Mouse (Mus musculus): ENCODE measurements around the gene Cd63.

DNA sequence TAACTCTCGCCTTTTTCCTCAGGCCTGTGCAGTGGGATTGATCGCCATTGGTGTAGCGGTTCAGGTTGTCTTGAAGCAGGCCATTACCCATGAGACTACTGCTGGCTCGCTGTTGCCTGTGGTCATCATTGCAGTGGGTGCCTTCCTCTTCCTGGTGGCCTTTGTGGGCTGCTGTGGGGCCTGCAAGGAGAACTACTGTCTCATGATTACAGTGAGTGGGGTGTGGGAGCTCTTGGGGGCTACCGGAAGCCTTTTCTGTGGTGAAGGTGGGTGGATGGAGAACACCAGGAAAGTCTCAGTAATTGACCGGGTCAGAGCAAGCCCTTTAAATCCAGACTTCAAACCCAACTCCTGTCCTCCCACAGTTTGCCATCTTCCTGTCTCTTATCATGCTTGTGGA lies 10.6 kb downstream of the Cd63 start:
- TF ChIP-seq CTCF (IDR thresholded peaks at IDR 0.05; ENCODE audit: insufficient read depth, low read depth, low read length) = no peak
- TF ChIP-seq POLR2A (IDR thresholded peaks at IDR 0.05; ENCODE audit: insufficient read depth, low read depth, low read length) = no peak
